Mouse (Mus musculus) midbrain, embryonic 15.5 days (tissue): Measurements from ENCODE around the gene Mitf. TPM values are rescaled to one million over a fixed set of nuclear protein-coding genes. Genes with fewer than 3 reads are reported as not detected.
A peak's percentile ranks its signal among the peaks of the same experiment; 100 is the strongest.

ENCODE experiments used
- ATAC-seq: fragments of 200-750 bp; cut with Nextera tagmentation; replicated peaks from 2 replicates; pipeline ENCODE4 v1.8.0; 2017; ENCODE audit warnings: moderate TSS enrichment
- H3K27ac ChIP-seq: fragments of 300-500 bp; sonication (generic); 2 replicates; pipeline ENCODE4 v1.5.1; 2015; ENCODE audit warnings: mild to moderate bottlenecking, inconsistent platforms
- H3K27me3 ChIP-seq: fragments of 300-500 bp; sonication (generic); replicated peaks from 2 replicates; pipeline ENCODE4 v1.6.1; 2015; ENCODE audit warnings: inconsistent platforms
- H3K36me3 ChIP-seq: fragments of 300-500 bp; sonication (generic); replicated peaks from 2 replicates; pipeline ENCODE4 v1.6.1; 2015; ENCODE audit warnings: inconsistent platforms
- H3K4me1 ChIP-seq: fragments of 300-500 bp; sonication (generic); 2 replicates; pipeline ENCODE4 v1.6.1; 2015; ENCODE audit warnings: inconsistent platforms
- H3K4me2 ChIP-seq: fragments of 300-500 bp; sonication (generic); 2 replicates; pipeline ENCODE4 v1.6.1; 2015; ENCODE audit warnings: inconsistent platforms, mild to moderate bottlenecking, moderate library complexity
- H3K4me3 ChIP-seq: fragments of 300-500 bp; sonication (generic); 2 replicates; pipeline ENCODE4 v1.5.1; 2015; ENCODE audit warnings: mild to moderate bottlenecking, inconsistent platforms
- H3K9ac ChIP-seq: fragments of 300-500 bp; sonication (generic); 2 replicates; pipeline ENCODE4 v1.6.1; 2015; ENCODE audit warnings: mild to moderate bottlenecking, inconsistent platforms
- H3K9me3 ChIP-seq: fragments of 300-500 bp; sonication (generic); 2 replicates; pipeline ENCODE4 v1.6.1; 2016; ENCODE audit warnings: inconsistent platforms
- WGBS: fragments of 180-500 bp; shearing (Covaris S2); methylation state at CpG from one replicate; pipeline ENCODE4 v1.1.7; 2015; ENCODE audit warnings: mixed read lengths; 5-methylcytosine and 5-hydroxymethylcytosine counted together
- polyA plus RNA-seq: library from polyadenylated mRNA; unstranded; fragments of >200 nt; fragmentation: Nextera tagmentation; extraction: Ambion mirVana; gene quantifications from 2 replicates; pipeline ENCODE4 v1.2.1, GENCODE M21; 2015

Mitf gene
- polyA plus RNA-seq, 1 experiment from 2014 or later = 1.1 TPM

GRCm38 (mm10) chr6:97958276-97958675 is 151.4 kb downstream of the Mitf start:
- no peaks in the 10 kb centered on the region for H3K9me3 ChIP-seq
- H3K4me3 ChIP-seq = no peak overlapping the region
- 87% methylated on average over 4 of the region's 4 CpGs for WGBS
- H3K4me2 ChIP-seq = no peak overlapping the region
- no peaks in the 10 kb centered on the region for H3K27me3 ChIP-seq
- ATAC-seq = no peak
- H3K36me3 ChIP-seq = no peaks in the 10 kb centered on the region
- H3K4me1 ChIP-seq = no peaks in the 10 kb centered on the region
- no peak overlapping the region for H3K27ac ChIP-seq
- H3K9ac ChIP-seq = no peak overlapping the region

GRCm38 (mm10) chr6:97961776-97962175 is 154.9 kb downstream of the Mitf start:
- Histone ChIP-seq H3K9me3 (no peaks in the 10 kb centered on the region), H3K4me1 (no peaks in the 10 kb centered on the region), H3K27me3 (no peaks in the 10 kb centered on the region), H3K4me2 (no peak overlapping the region), H3K4me3 (no peak overlapping the region), H3K36me3 (no peaks in the 10 kb centered on the region), H3K9ac (no peak overlapping the region), H3K27ac (no peak overlapping the region)
- 23% methylated on average over 2 of the region's 2 CpGs for WGBS
- ATAC-seq = no peak

- no peak overlapping the region for H3K9ac ChIP-seq
- H3K9me3 ChIP-seq = no peaks in the 10 kb centered on the region
- no peak overlapping the region for H3K4me2 ChIP-seq
- H3K36me3 ChIP-seq = no peaks in the 10 kb centered on the region
- ATAC-seq = no peak
- WGBS = 95% methylated on average over 1 of the region's 1 CpGs
- no peaks in the 10 kb centered on the region for H3K27me3 ChIP-seq
- H3K4me3 ChIP-seq = no peak overlapping the region
- H3K4me1 ChIP-seq = no peaks in the 10 kb centered on the region
- H3K27ac ChIP-seq = no peak overlapping the region
Observed at GRCm38 (mm10) chr6:97962311-97962710, 155.5 kb downstream of the Mitf start.

GRCm38 (mm10) chr6:97964750-97965149 is 157.9 kb downstream of the Mitf start:
- Histone ChIP-seq H3K27me3 (no peaks in the 10 kb centered on the region), H3K36me3 (no peaks in the 10 kb centered on the region), H3K27ac (no peak overlapping the region), H3K4me2 (no peak overlapping the region), H3K4me3 (no peak overlapping the region), H3K9ac (no peak overlapping the region), H3K9me3 (no peaks in the 10 kb centered on the region), H3K4me1 (no peaks in the 10 kb centered on the region)
- no peak for ATAC-seq
- 84% methylated on average over 3 of the region's 3 CpGs for WGBS

GRCm38 (mm10) chr6:97981668-97982067 is 174.8 kb downstream of the Mitf start:
- ATAC-seq = no peak
- Histone ChIP-seq H3K27me3 (no peaks in the 10 kb centered on the region), H3K36me3 (no peaks in the 10 kb centered on the region), H3K4me2 (no peak overlapping the region), H3K4me1 (no peaks in the 10 kb centered on the region), H3K4me3 (no peak overlapping the region), H3K27ac (no peak overlapping the region), H3K9ac (no peak overlapping the region), H3K9me3 (no peaks in the 10 kb centered on the region)
- 47% methylated on average over 9 of the region's 9 CpGs for WGBS

GRCm38 (mm10) chr6:97985658-97986057 is 178.8 kb downstream of the Mitf start:
- ATAC-seq = no peak
- Histone ChIP-seq H3K9ac (no peak overlapping the region), H3K27ac (no peak overlapping the region), H3K4me1 (no peaks in the 10 kb centered on the region), H3K27me3 (no peaks in the 10 kb centered on the region), H3K36me3 (no peaks in the 10 kb centered on the region), H3K4me2 (no peak overlapping the region), H3K4me3 (no peak overlapping the region), H3K9me3 (no peaks in the 10 kb centered on the region)
- WGBS = 63% methylated on average over 9 of the region's 9 CpGs

GRCm38 (mm10) chr6:97986417-97986816 is 179.6 kb downstream of the Mitf start:
- no peak overlapping the region for H3K9ac ChIP-seq
- no peak overlapping the region for H3K27ac ChIP-seq
- no peak overlapping the region for H3K4me3 ChIP-seq
- ATAC-seq = no peak
- 84% methylated on average over 3 of the region's 3 CpGs for WGBS
- H3K4me1 ChIP-seq = no peaks in the 10 kb centered on the region
- no peaks in the 10 kb centered on the region for H3K27me3 ChIP-seq
- no peaks in the 10 kb centered on the region for H3K36me3 ChIP-seq
- no peaks in the 10 kb centered on the region for H3K9me3 ChIP-seq
- no peak overlapping the region for H3K4me2 ChIP-seq

- H3K36me3 ChIP-seq = no peaks in the 10 kb centered on the region
- no peaks in the 10 kb centered on the region for H3K27me3 ChIP-seq
- H3K4me1 ChIP-seq = peaks cover 4% of the 10 kb centered on the region
- no peak overlapping the region for H3K9ac ChIP-seq
- WGBS = 91% methylated on average over 12 of the region's 12 CpGs
- no peaks in the 10 kb centered on the region for H3K9me3 ChIP-seq
- H3K4me2 ChIP-seq = no peak overlapping the region
- no peak overlapping the region for H3K27ac ChIP-seq
- no peak for ATAC-seq
- H3K4me3 ChIP-seq = no peak overlapping the region
Observed at GRCm38 (mm10) chr6:97993507-97993906, 186.7 kb downstream of the Mitf start.

GRCm38 (mm10) chr6:97995606-97996307 is 188.9 kb downstream of the Mitf start:
- H3K4me2 ChIP-seq = no peak overlapping the region

GRCm38 (mm10) chr6:98001551-98001950 is 194.7 kb downstream of the Mitf start:
- no peaks in the 10 kb centered on the region; the same call in 1 of the 2 replicates for H3K27me3 ChIP-seq
- H3K27ac ChIP-seq = no peak overlapping the region
- no peak overlapping the region for H3K9ac ChIP-seq
- no peak overlapping the region for H3K4me2 ChIP-seq
- ATAC-seq = no peak
- H3K9me3 ChIP-seq = no peaks in the 10 kb centered on the region
- no peaks in the 10 kb centered on the region for H3K4me1 ChIP-seq
- no peaks in the 10 kb centered on the region for H3K36me3 ChIP-seq
- 49% methylated on average over 4 of the region's 4 CpGs for WGBS
- H3K4me3 ChIP-seq = no peak overlapping the region

More at GRCm38 (mm10) chr6:97995606-97996307, 188.9 kb downstream of the Mitf start:
- Histone ChIP-seq H3K9me3 (no peaks in the 10 kb centered on the region), H3K9ac (no peak overlapping the region), H3K4me3 (no peak overlapping the region), H3K27ac (no peak overlapping the region), H3K27me3 (no peaks in the 10 kb centered on the region), H3K4me1 (peaks cover 4% of the 10 kb centered on the region), H3K36me3 (no peaks in the 10 kb centered on the region)
- 74% methylated on average over 11 of the region's 11 CpGs for WGBS
- no peak for ATAC-seq

GRCm38 (mm10) chr6:98003114-98003513 is 196.3 kb downstream of the Mitf start:
- Histone ChIP-seq H3K27me3 (no peaks in the 10 kb centered on the region; the same call in 1 of the 2 replicates), H3K36me3 (no peaks in the 10 kb centered on the region), H3K9ac (no peak overlapping the region), H3K4me3 (no peak overlapping the region), H3K4me2 (no peak overlapping the region), H3K27ac (no peak overlapping the region), H3K4me1 (no peaks in the 10 kb centered on the region), H3K9me3 (no peaks in the 10 kb centered on the region)
- 18% methylated on average over 3 of the region's 3 CpGs for WGBS
- 0 out of 2 replicates have a peak, but pooled peaks have one; percentile 37 for ATAC-seq

GRCm38 (mm10) chr6:98005566-98005965 is 198.7 kb downstream of the Mitf start:
- Histone ChIP-seq H3K36me3 (no peaks in the 10 kb centered on the region), H3K9me3 (no peaks in the 10 kb centered on the region), H3K9ac (no peak overlapping the region), H3K27ac (no peak overlapping the region), H3K27me3 (no peaks in the 10 kb centered on the region; the same call in 1 of the 2 replicates), H3K4me1 (no peaks in the 10 kb centered on the region), H3K4me2 (no peak overlapping the region), H3K4me3 (no peak overlapping the region)
- 75% methylated on average over 1 of the region's 1 CpGs for WGBS
- ATAC-seq = no peak

GRCm38 (mm10) chr6:98015066-98015465 is 208.2 kb downstream of the Mitf start:
- Histone ChIP-seq H3K9me3 (no peaks in the 10 kb centered on the region), H3K27me3 (0 out of 2 replicates have a peak, but pooled peaks cover 3% of the 10 kb centered on the region), H3K4me2 (no peak overlapping the region), H3K4me1 (no peaks in the 10 kb centered on the region), H3K36me3 (no peaks in the 10 kb centered on the region), H3K9ac (no peak overlapping the region), H3K4me3 (no peak overlapping the region), H3K27ac (no peak overlapping the region)
- WGBS = 74% methylated on average over 5 of the region's 5 CpGs
- ATAC-seq = no peak
